Mouse (Mus musculus) hindbrain, embryonic 14.5 days (tissue): Measurements from ENCODE around the gene Sdr39u1. TPM values are rescaled to one million over a fixed set of nuclear protein-coding genes. Genes with fewer than 3 reads are reported as not detected.
A peak's percentile ranks its signal among the peaks of the same experiment; 100 is the strongest.

Experiments
- ATAC-seq: fragments of 200-750 bp; cut with Nextera tagmentation; 2 replicates; pipeline ENCODE4 v1.8.0; 2017; ENCODE audit warnings: moderate number of reproducible peaks, mild to moderate bottlenecking, moderate TSS enrichment, moderate library complexity; ENCODE audit not compliant: low FRiP score
- DNase-seq: peaks from one replicate; pipeline ENCODE4 v3.0.0-alpha.2; 2015; ENCODE audit warnings: low spot score
- H3K27ac ChIP-seq: fragments of 300-500 bp; sonication (generic); 2 replicates; pipeline ENCODE4 v1.5.1; 2014; ENCODE audit warnings: mild to moderate bottlenecking, moderate library complexity
- H3K27me3 ChIP-seq: fragments of 300-500 bp; sonication (generic); 2 replicates; pipeline ENCODE4 v1.6.1; 2014; ENCODE audit warnings: mild to moderate bottlenecking, low read length, mixed read lengths; ENCODE audit not compliant: control insufficient read depth, insufficient read depth
- H3K36me3 ChIP-seq: fragments of 300-500 bp; sonication (generic); replicated peaks from 2 replicates; pipeline ENCODE4 v1.6.1; 2014; ENCODE audit not compliant: control insufficient read depth, insufficient read depth
- H3K4me1 ChIP-seq: fragments of 300-500 bp; sonication (generic); replicated peaks from 2 replicates; pipeline ENCODE4 v1.6.1; 2014; ENCODE audit warnings: antibody characterized with exemption, low read length, mixed read lengths; ENCODE audit not compliant: control insufficient read depth, insufficient read depth
- H3K4me2 ChIP-seq: fragments of 300-500 bp; sonication (generic); replicated peaks from 2 replicates; pipeline ENCODE4 v1.6.1; 2014; ENCODE audit warnings: mild to moderate bottlenecking, moderate library complexity
- H3K4me3 ChIP-seq: fragments of 300-500 bp; sonication (generic); replicated peaks from 2 replicates; pipeline ENCODE4 v1.5.1; 2014; ENCODE audit warnings: mild to moderate bottlenecking, low read length
- H3K9ac ChIP-seq: fragments of 300-500 bp; sonication (generic); 2 replicates; pipeline ENCODE4 v1.6.1; 2014
- H3K9me3 ChIP-seq: fragments of 300-500 bp; sonication (generic); 2 replicates; pipeline ENCODE4 v1.6.1; 2016; ENCODE audit warnings: low read length; ENCODE audit not compliant: control insufficient read depth
- WGBS: fragments of 180-500 bp; shearing (Covaris S2); extraction: QIAGEN DNeasy Blood & Tissue Kit; methylation state at CpG from one replicate; pipeline ENCODE4 v1.1.7; 2014; 5-methylcytosine and 5-hydroxymethylcytosine counted together
- polyA plus RNA-seq: library from polyadenylated mRNA; unstranded; fragments of >200 nt; fragmentation: Nextera tagmentation; extraction: Ambion mirVana; gene quantifications from 2 replicates; pipeline ENCODE4 v1.2.1, GENCODE M21; 2014

The Sdr39u1 gene
- 131 and 138 TPM in 2 replicates for polyA plus RNA-seq

GRCm38 (mm10) chr14:55899701-55900413, at the start of gene Sdr39u1:
TSS of gene Sdr39u1 (minus strand) at chr14:55900293.
- Histone ChIP-seq H3K4me1 (peaks cover 13% of the 10 kb centered on the region), H3K4me2 (peak within 1 kb of the TSS; percentile 93), H3K36me3 (peaks cover 35% of the 10 kb centered on the region), H3K9me3 (no peaks in the 10 kb centered on the region), H3K4me3 (peak within 1 kb of the TSS; percentile 60), H3K9ac (peak within 1 kb of the TSS; percentile 85), H3K27me3 (no peaks in the 10 kb centered on the region), H3K27ac (peak within 1 kb of the TSS; percentile 84)
- ATAC-seq (peak; percentile 96), DNase-seq (peak; percentile 92)
- WGBS = 3% methylated on average over 39 of the region's 39 CpGs

- ATAC-seq (no peak), DNase-seq (no peak)
- H3K9me3 ChIP-seq = no peaks in the 10 kb centered on the region
- H3K4me3 ChIP-seq = no peak overlapping the region
- H3K27ac ChIP-seq = no peak overlapping the region
- H3K9ac ChIP-seq = no peak overlapping the region
- H3K36me3 ChIP-seq = no peaks in the 10 kb centered on the region
- no peak overlapping the region for H3K4me2 ChIP-seq
- no peaks in the 10 kb centered on the region for H3K27me3 ChIP-seq
- 91% methylated on average over 2 of the region's 2 CpGs for WGBS
- no peaks in the 10 kb centered on the region for H3K4me1 ChIP-seq
These were observed 46.3 kb upstream of the Sdr39u1 start for GRCm38 (mm10) chr14:55946269-55946969.

GRCm38 (mm10) chr14:55944575-55944974, 44.5 kb upstream of the Sdr39u1 start, which contains the start of gene Cma1:
TSS of gene Cma1 (minus strand) at chr14:55944675.
- no peak within 1 kb of the TSS for H3K4me2 ChIP-seq
- H3K36me3 ChIP-seq = no peaks in the 10 kb centered on the region
- H3K27me3 ChIP-seq = no peaks in the 10 kb centered on the region
- H3K9me3 ChIP-seq = no peaks in the 10 kb centered on the region
- no peak within 1 kb of the TSS for H3K4me3 ChIP-seq
- H3K27ac ChIP-seq = no peak within 1 kb of the TSS
- no peaks in the 10 kb centered on the region for H3K4me1 ChIP-seq
- ATAC-seq (no peak), DNase-seq (no peak)
- WGBS = 89% methylated on average over 4 of the region's 4 CpGs
- no peak within 1 kb of the TSS for H3K9ac ChIP-seq

GRCm38 (mm10) chr14:55943601-55944000, 43.5 kb upstream of the Sdr39u1 start:
- no peak overlapping the region for H3K9ac ChIP-seq
- no peaks in the 10 kb centered on the region for H3K9me3 ChIP-seq
- no peaks in the 10 kb centered on the region for H3K4me1 ChIP-seq
- H3K4me3 ChIP-seq = no peak overlapping the region
- no peaks in the 10 kb centered on the region for H3K36me3 ChIP-seq
- no peak overlapping the region for H3K27ac ChIP-seq
- DNase-seq (no peak), ATAC-seq (no peak)
- H3K27me3 ChIP-seq = no peaks in the 10 kb centered on the region
- H3K4me2 ChIP-seq = no peak overlapping the region
- WGBS = 86% methylated on average over 11 of the region's 11 CpGs

- Histone ChIP-seq H3K27me3 (no peaks in the 10 kb centered on the region), H3K4me3 (no peak overlapping the region), H3K36me3 (no peaks in the 10 kb centered on the region), H3K4me1 (no peaks in the 10 kb centered on the region), H3K9me3 (no peaks in the 10 kb centered on the region), H3K27ac (no peak overlapping the region), H3K4me2 (no peak overlapping the region), H3K9ac (no peak overlapping the region)
- DNase-seq = no peak
- no peak for ATAC-seq
- 58% methylated on average over 7 of the region's 7 CpGs for WGBS
These were observed 40.1 kb upstream of the Sdr39u1 start for GRCm38 (mm10) chr14:55940070-55940800.

- Histone ChIP-seq H3K4me1 (no peaks in the 10 kb centered on the region), H3K9ac (no peak overlapping the region), H3K27ac (no peak overlapping the region), H3K4me3 (no peak overlapping the region), H3K36me3 (no peaks in the 10 kb centered on the region), H3K4me2 (no peak overlapping the region), H3K9me3 (no peaks in the 10 kb centered on the region), H3K27me3 (no peaks in the 10 kb centered on the region)
- WGBS = 63% methylated on average over 7 of the region's 7 CpGs
- ATAC-seq = no peak
- no peak for DNase-seq
These were observed 33.5 kb upstream of the Sdr39u1 start for GRCm38 (mm10) chr14:55933586-55933985.

GRCm38 (mm10) chr14:55929263-55929997, 29.3 kb upstream of the Sdr39u1 start:
- WGBS = 85% methylated on average over 12 of the region's 12 CpGs
- no peaks in the 10 kb centered on the region for H3K9me3 ChIP-seq
- no peak overlapping the region for H3K27ac ChIP-seq
- H3K27me3 ChIP-seq = no peaks in the 10 kb centered on the region
- H3K4me2 ChIP-seq = no peak overlapping the region
- no peak overlapping the region for H3K9ac ChIP-seq
- H3K4me3 ChIP-seq = no peak overlapping the region
- DNase-seq = no peak
- ATAC-seq = no peak
- H3K36me3 ChIP-seq = no peaks in the 10 kb centered on the region
- no peaks in the 10 kb centered on the region for H3K4me1 ChIP-seq

GRCm38 (mm10) chr14:55926847-55927246, 26.8 kb upstream of the Sdr39u1 start:
- H3K4me1 ChIP-seq = no peaks in the 10 kb centered on the region
- 88% methylated on average over 4 of the region's 4 CpGs for WGBS
- DNase-seq (no peak), ATAC-seq (no peak)
- no peak overlapping the region for H3K4me2 ChIP-seq
- H3K9me3 ChIP-seq = no peaks in the 10 kb centered on the region
- no peak overlapping the region for H3K9ac ChIP-seq
- H3K27me3 ChIP-seq = no peaks in the 10 kb centered on the region
- no peak overlapping the region for H3K4me3 ChIP-seq
- no peaks in the 10 kb centered on the region for H3K36me3 ChIP-seq
- no peak overlapping the region for H3K27ac ChIP-seq
